Mouse (Mus musculus): ENCODE results near the gene Foxn2. TPM values are rescaled to one million over a fixed set of nuclear protein-coding genes. Genes with fewer than 3 reads are reported as not detected.
"Not testable (repeated sequence)": the region's sequence is repeated elsewhere in the genome, so short reads cannot be mapped to it uniquely, and the experiment has no call there.

The Foxn2 gene
- polyA plus RNA-seq, 1 experiment from 2014 or later, result 12.4 TPM

GRCm38 (mm10) chr17:88441432-88442174 lies 1.1 kb downstream of the Foxn2 start:
- H3K27me3 ChIP-seq (replicated peaks), result no peaks in the 10 kb centered on the region
- peak overlapping the region; percentile 72 for H3K4me2 ChIP-seq
- ATAC-seq (ENCODE audit: insufficient number of reproducible peaks, low FRiP score), result peak; percentile 56
- 0 out of 2 replicates have a peak, but pooled peaks cover 5% of the 10 kb centered on the region for H3K4me1 ChIP-seq (replicated peaks)
- H3K4me3 ChIP-seq, result peak overlapping the region; percentile 96
- H3K9me3 ChIP-seq (replicated peaks), result no peaks in the 10 kb centered on the region
- peak overlapping the region; percentile 90 for H3K27ac ChIP-seq (ENCODE audit: poor library complexity, severe bottlenecking)
- WGBS, result under 1% methylated on average over 44 of the region's 48 CpGs
- H3K36me3 ChIP-seq, result no peaks in the 10 kb centered on the region
- peak overlapping the region; percentile 95 for H3K9ac ChIP-seq

DNA sequence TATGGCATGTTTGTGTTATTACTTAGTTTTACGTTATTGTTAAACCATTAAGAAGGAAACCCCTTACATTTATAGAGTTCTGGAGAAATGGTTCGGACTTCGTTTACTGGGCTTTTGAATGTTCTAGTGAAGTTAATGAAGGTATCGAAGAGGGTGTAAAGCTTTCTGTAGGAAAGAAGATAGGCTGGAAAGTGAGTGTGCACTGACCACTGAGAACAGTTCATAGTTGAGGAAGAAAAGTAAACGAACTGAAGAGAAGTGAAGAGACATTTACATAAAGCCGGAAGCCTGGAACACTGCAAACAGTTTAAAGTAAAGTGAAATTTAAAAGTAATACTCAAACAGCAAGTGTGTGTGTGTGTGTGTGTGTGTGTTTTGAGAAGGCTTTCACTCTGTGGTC lies 2.1 kb downstream of the Foxn2 start:
- H3K9me3 ChIP-seq (replicated peaks), result no peaks in the 10 kb centered on the region
- H3K36me3 ChIP-seq, result no peaks in the 10 kb centered on the region
- H3K27me3 ChIP-seq (replicated peaks), result no peaks in the 10 kb centered on the region
- no peak overlapping the region for H3K4me3 ChIP-seq
- 80% methylated on average over 6 of the region's 6 CpGs for WGBS
- 0 out of 2 replicates have a peak, but pooled peaks cover 5% of the 10 kb centered on the region for H3K4me1 ChIP-seq (replicated peaks)
- no peak overlapping the region for H3K27ac ChIP-seq (ENCODE audit: poor library complexity, severe bottlenecking)
- 0 out of 2 replicates have a peak overlapping the region, but pooled peaks have one; percentile 10 for H3K4me2 ChIP-seq
- no peak overlapping the region for H3K9ac ChIP-seq
- no peak for ATAC-seq (ENCODE audit: insufficient number of reproducible peaks, low FRiP score)

- no peak for ATAC-seq (ENCODE audit: insufficient number of reproducible peaks, low FRiP score)
- Histone ChIP-seq H3K27me3 (replicated peaks) (no peaks in the 10 kb centered on the region), H3K9ac (no peak overlapping the region), H3K9me3 (replicated peaks) (no peaks in the 10 kb centered on the region), H3K4me2 (peak overlapping the region; percentile 24; the same call in 1 of the 2 replicates), H3K4me1 (replicated peaks) (0 out of 2 replicates have a peak, but pooled peaks cover 5% of the 10 kb centered on the region), H3K27ac (ENCODE audit: poor library complexity, severe bottlenecking) (no peak overlapping the region), H3K4me3 (no peak overlapping the region), H3K36me3 (no peaks in the 10 kb centered on the region)
- 83% methylated on average over 6 of the region's 6 CpGs for WGBS
These were observed 2.7 kb downstream of the Foxn2 start for GRCm38 (mm10) chr17:88443186-88443585.

DNA sequence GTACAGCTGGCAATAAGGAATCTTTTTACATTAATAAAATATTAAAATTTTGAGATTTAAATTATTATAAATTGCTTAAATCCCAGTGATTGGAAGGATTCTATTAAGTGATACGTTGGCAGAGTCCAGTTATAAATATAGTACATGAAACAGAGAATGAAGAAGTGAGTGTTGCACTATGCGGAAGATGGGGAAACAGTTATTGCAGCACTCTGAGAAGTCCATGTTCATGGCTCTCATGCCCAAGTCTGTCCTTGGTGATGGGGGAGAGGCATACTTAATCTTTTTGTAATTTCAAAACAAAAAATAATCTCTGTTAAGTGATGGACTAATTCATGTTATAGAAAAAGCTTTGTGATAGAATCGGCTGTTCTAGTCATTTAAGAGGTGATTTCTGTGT lies 17.6 kb downstream of the Foxn2 start:
- Histone ChIP-seq H3K4me3 (no peak overlapping the region), H3K9me3 (replicated peaks) (no peaks in the 10 kb centered on the region), H3K27me3 (replicated peaks) (no peaks in the 10 kb centered on the region), H3K27ac (ENCODE audit: poor library complexity, severe bottlenecking) (no peak overlapping the region), H3K4me1 (replicated peaks) (peaks cover 3% of the 10 kb centered on the region; the same call in 1 of the 2 replicates), H3K36me3 (peaks cover 5% of the 10 kb centered on the region; the same call in 1 of the 2 replicates), H3K9ac (no peak overlapping the region), H3K4me2 (no peak overlapping the region)
- no peak for ATAC-seq (ENCODE audit: insufficient number of reproducible peaks, low FRiP score)
- 90% methylated on average over 3 of the region's 3 CpGs for WGBS

- peaks cover 6% of the 10 kb centered on the region for H3K36me3 ChIP-seq
- H3K9ac ChIP-seq, result no peak overlapping the region
- H3K4me1 ChIP-seq (replicated peaks), result peaks cover 3% of the 10 kb centered on the region; the same call in 1 of the 2 replicates
- WGBS, result 5% methylated on average over 2 of the region's 2 CpGs
- no peak overlapping the region for H3K4me3 ChIP-seq
- ATAC-seq (ENCODE audit: insufficient number of reproducible peaks, low FRiP score), result no peak
- no peak overlapping the region for H3K27ac ChIP-seq (ENCODE audit: poor library complexity, severe bottlenecking)
- H3K27me3 ChIP-seq (replicated peaks), result no peaks in the 10 kb centered on the region
- H3K4me2 ChIP-seq, result no peak overlapping the region
- H3K9me3 ChIP-seq (replicated peaks), result no peaks in the 10 kb centered on the region
These were observed 19.0 kb downstream of the Foxn2 start for GRCm38 (mm10) chr17:88459516-88459915.

- no peak for ATAC-seq (ENCODE audit: insufficient number of reproducible peaks, low FRiP score)
- H3K4me3 ChIP-seq, result no peak overlapping the region
- no peak overlapping the region for H3K9ac ChIP-seq
- H3K27me3 ChIP-seq (replicated peaks), result no peaks in the 10 kb centered on the region
- no peak overlapping the region for H3K4me2 ChIP-seq
- peaks cover 6% of the 10 kb centered on the region for H3K36me3 ChIP-seq
- 53% methylated on average over 7 of the region's 7 CpGs for WGBS
- peaks cover 3% of the 10 kb centered on the region; the same call in 1 of the 2 replicates for H3K4me1 ChIP-seq (replicated peaks)
- no peak overlapping the region for H3K27ac ChIP-seq (ENCODE audit: poor library complexity, severe bottlenecking)
- no peaks in the 10 kb centered on the region for H3K9me3 ChIP-seq (replicated peaks)
These were observed 19.7 kb downstream of the Foxn2 start for GRCm38 (mm10) chr17:88459916-88460901.

DNA sequence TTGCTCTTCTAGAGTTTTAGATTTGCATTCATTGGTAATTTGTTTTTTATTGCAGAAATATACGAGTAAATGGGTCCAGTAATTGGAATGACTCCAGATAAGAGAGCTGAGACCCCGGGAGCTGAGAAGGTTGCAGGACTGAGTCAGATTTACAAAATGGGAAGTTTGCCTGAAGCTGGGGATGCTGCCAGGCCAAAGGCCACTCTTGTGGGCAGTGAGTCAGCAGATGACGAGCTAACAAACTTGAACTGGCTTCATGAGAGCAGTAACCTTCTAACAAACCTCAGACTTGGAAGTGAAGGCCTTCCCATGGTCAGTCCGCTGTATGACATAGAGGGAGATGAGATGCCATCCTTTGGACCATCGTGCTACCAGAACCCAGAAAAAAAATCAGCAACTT lies 22.1 kb downstream of the Foxn2 start:
- Histone ChIP-seq H3K4me1 (replicated peaks) (peaks cover 14% of the 10 kb centered on the region), H3K27ac (ENCODE audit: poor library complexity, severe bottlenecking) (no peak overlapping the region), H3K36me3 (peaks cover 6% of the 10 kb centered on the region), H3K9me3 (replicated peaks) (no peaks in the 10 kb centered on the region), H3K27me3 (replicated peaks) (no peaks in the 10 kb centered on the region), H3K9ac (no peak overlapping the region), H3K4me3 (no peak overlapping the region), H3K4me2 (no peak overlapping the region)
- WGBS, result 81% methylated on average over 5 of the region's 5 CpGs
- no peak for ATAC-seq (ENCODE audit: insufficient number of reproducible peaks, low FRiP score)

DNA sequence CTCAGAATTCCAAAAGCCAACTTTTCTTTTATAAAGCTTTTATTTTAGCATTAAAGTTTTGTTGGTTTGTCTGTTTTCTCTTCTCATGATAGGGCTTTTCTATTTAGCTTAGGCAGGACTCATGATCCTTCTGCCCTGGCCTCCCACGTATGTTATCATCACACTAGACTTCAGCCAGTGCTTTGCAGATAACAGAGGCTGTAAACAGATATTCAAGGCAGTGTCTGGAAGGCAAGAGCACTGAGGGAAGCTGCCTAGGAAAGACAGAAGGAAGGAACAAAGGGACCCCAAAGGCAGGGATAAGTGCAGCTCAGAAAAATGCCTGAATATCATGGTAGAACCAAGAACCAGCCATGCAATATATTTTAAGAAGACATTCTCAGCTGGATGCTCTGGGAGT lies 26.1 kb downstream of the Foxn2 start:
- no peak overlapping the region for H3K4me3 ChIP-seq
- peaks cover 11% of the 10 kb centered on the region for H3K4me1 ChIP-seq (replicated peaks)
- no peak overlapping the region for H3K27ac ChIP-seq (ENCODE audit: poor library complexity, severe bottlenecking)
- ATAC-seq (ENCODE audit: insufficient number of reproducible peaks, low FRiP score), result no peak
- H3K9me3 ChIP-seq (replicated peaks), result 0 out of 2 replicates have a peak, but pooled peaks cover 3% of the 10 kb centered on the region
- WGBS, result 7% methylated on average over 1 of the region's 1 CpGs
- no peak overlapping the region for H3K9ac ChIP-seq
- H3K27me3 ChIP-seq (replicated peaks), result no peaks in the 10 kb centered on the region
- no peak overlapping the region for H3K4me2 ChIP-seq
- peaks cover 31% of the 10 kb centered on the region for H3K36me3 ChIP-seq

DNA sequence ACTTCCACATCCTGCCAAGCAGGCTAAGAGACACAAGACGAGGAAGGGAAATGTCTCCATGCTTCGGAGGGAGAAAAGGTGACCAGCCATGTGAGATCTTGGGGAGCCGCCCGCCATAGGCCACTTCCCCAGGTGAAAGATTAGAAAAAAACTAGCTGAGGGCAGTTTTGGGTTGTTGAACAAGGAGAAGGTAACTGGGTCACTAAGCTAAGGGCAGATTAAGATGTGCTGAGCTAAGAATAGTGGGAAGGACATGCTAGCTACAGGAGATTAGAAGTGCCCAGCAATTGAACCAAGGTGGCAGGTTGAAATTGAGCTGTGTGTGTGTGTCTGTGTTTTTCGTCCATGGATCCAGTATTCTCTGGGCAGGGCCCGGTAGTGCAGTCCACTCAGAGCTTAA lies 27.2 kb downstream of the Foxn2 start:
- H3K9ac ChIP-seq, result no peak overlapping the region
- H3K4me3 ChIP-seq, result no peak overlapping the region
- no peak overlapping the region for H3K27ac ChIP-seq (ENCODE audit: poor library complexity, severe bottlenecking)
- no peak overlapping the region for H3K4me2 ChIP-seq
- WGBS, result 88% methylated on average over 6 of the region's 6 CpGs
- H3K9me3 ChIP-seq (replicated peaks), result 0 out of 2 replicates have a peak, but pooled peaks cover 3% of the 10 kb centered on the region
- no peak for ATAC-seq (ENCODE audit: insufficient number of reproducible peaks, low FRiP score)
- H3K27me3 ChIP-seq (replicated peaks), result no peaks in the 10 kb centered on the region
- peaks cover 36% of the 10 kb centered on the region for H3K36me3 ChIP-seq
- peaks cover 11% of the 10 kb centered on the region for H3K4me1 ChIP-seq (replicated peaks)

DNA sequence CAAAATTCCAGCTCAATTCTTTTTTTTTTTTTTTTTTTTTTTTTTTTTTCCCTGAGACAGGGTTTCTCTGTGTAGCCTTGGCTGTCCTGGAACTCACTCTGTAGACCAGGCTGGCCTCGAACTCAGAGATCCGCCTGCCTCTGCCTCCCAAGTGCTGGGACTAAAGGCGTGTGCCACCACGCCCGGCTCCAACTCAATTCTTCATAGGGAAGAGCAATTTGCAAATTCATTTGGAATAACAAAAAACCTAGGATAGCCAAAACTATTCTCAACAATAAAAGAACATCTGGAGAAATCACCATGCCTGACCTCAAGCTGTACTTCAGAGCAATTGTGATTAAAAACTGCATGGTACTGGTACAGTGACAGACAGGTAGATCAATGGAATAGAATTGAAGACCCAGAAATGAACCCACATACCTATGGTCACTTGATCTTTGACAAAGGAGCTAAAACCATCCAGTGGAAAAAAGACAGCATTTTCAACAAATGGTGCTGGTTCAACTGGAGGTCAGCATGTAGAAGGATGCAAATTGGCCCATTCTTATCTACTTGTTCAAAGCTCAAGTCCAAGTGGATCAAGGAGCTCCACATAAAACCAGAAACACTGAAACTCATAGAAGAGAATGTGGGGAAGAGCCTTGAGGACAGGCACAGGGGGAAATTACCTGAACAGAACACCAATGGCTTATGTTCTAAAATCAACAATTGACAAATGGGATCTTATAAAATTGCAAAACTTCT lies 28.3 kb downstream of the Foxn2 start:
- not testable (repeated sequence) for H3K27ac ChIP-seq (ENCODE audit: poor library complexity, severe bottlenecking); H3K4me3 ChIP-seq; ATAC-seq (ENCODE audit: insufficient number of reproducible peaks, low FRiP score); H3K27me3 ChIP-seq (replicated peaks); H3K9me3 ChIP-seq (replicated peaks); H3K4me2 ChIP-seq; H3K9ac ChIP-seq
- peaks cover 11% of the 10 kb centered on the region for H3K4me1 ChIP-seq (replicated peaks)
- 97% methylated on average over 5 of the region's 5 CpGs for WGBS
- peaks cover 32% of the 10 kb centered on the region for H3K36me3 ChIP-seq

Data from heart, embryonic 12.5 days (tissue).